Mouse (Mus musculus) mouse trophoblast stem cell (cell line): ENCODE results near the gene Hal.

Experiments used
- in situ Hi-C, 2 experiments: fragments of 300-500 bp; cut with MseI, MboI; formaldehyde crosslinking; loops; 2 replicates in 1 of 2; 3 replicates in 1 of 2; pipeline ENCODE4 v1.15.1; 2025

Hal gene

DNA sequence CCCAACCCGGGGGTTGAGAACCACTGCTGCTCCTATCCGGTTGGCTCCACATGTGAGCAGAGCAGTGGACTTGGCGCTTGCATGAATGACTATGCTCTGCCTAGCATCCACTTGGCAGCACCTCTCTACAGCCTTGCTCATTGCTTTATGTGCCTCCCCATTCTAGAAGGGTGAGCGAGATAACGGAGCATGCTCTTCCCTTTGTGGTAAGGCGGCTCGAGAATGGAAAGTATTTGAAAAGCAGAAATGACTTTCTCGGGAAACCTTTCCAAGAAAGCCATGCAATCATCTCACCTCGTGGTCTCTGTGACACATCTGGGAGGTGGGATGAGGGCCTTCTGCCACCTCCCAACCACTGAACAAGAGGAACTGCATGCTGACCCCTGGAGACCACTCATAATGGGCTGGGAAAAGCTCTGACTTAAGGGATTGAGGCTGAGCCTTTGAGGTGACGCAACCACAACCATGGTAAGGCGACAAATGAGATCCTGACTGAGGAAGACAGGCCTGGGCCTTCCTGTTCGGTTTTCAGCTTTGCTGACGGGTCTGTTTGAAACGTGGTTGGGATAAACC, 76.0 kb downstream of the Hal start:
- in situ Hi-C loops = loop anchor here (25.0 kb wide), 1 partner anchor 502 kb away; no protein-coding TSS in a partner anchor

- in situ Hi-C loops = loop anchor here (25.0 kb wide), 1 partner anchor 505 kb away; no protein-coding TSS in a partner anchor
These were observed 78.5 kb downstream of the Hal start for GRCm38 (mm10) chr10:93567066-93567465.

GRCm38 (mm10) chr10:93567841-93568566, 79.4 kb downstream of the Hal start:
- in situ Hi-C loops = loop anchor here (25.0 kb wide), 1 partner anchor 506 kb away; no protein-coding TSS in a partner anchor

- in situ Hi-C loops = loop anchor here (25.0 kb wide), 1 partner anchor 506 kb away; no protein-coding TSS in a partner anchor
These were observed 80.1 kb downstream of the Hal start for GRCm38 (mm10) chr10:93568671-93569070.
